Mouse (Mus musculus): ENCODE results near the gene Ttc37. TPM values are rescaled to one million over a fixed set of nuclear protein-coding genes. Genes with fewer than 3 reads are reported as not detected.

The Ttc37 gene
- polyA plus RNA-seq, 1 experiment = 8.6 TPM

DNA sequence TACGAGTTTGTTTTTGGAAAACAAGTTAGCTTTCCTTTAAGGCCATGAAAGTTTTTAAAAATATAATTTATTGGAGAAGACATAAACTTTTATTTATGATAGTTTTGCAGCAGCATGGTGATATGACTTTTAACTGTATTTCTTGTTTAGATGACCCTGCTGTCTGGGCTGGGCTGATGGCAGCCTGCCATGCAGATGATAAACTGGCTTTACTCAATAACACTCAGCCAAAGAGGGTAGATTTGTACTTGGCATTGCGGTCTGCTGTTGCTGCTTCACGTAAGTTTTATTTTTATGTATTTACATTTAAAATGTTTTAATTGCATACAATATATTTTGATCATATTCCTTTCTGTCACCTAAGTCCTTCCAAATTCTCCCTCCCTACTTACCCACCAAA lies 58.6 kb downstream of the Ttc37 start:
- no peak for TF ChIP-seq CTCF (IDR thresholded peaks at IDR 0.05; ENCODE audit: low read depth, low read length)
- no peak for TF ChIP-seq POLR2A (IDR thresholded peaks at IDR 0.05; ENCODE audit: borderline replicate concordance, low read depth, low read length)
- Histone ChIP-seq H3K4me1 (ENCODE audit: control insufficient read depth, insufficient read depth, low read length) (0 out of 2 replicates have a peak, but pooled peaks cover 2% of the 10 kb centered on the region), H3K4me3 (ENCODE audit: insufficient read depth, low read length) (no peak overlapping the region), H3K27ac (ENCODE audit: insufficient read depth, low read depth, low read length) (no peak overlapping the region)

DNA sequence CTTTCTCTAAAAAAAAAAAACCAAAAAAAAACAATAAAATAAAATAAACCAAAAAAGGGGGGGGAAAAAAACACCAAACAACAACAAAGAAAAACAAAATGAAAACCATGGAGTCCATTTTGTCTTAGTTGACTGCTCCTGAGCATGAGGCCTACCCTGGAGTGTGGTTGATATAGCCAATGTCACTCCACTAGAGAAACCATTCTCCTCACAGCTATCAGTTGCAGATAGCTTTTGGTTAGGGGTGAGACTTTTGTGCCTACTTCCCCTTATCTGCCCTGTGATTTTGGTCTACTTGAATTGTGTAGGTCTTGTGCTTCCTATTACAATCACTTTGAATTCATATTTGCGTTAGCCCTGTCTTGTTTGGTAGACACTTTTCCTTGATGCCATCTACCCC lies 59.0 kb downstream of the Ttc37 start:
- Histone ChIP-seq H3K27ac (ENCODE audit: insufficient read depth, low read depth, low read length) (no peak overlapping the region), H3K4me3 (ENCODE audit: insufficient read depth, low read length) (no peak overlapping the region), H3K4me1 (ENCODE audit: control insufficient read depth, insufficient read depth, low read length) (0 out of 2 replicates have a peak, but pooled peaks cover 2% of the 10 kb centered on the region)
- TF ChIP-seq POLR2A (IDR thresholded peaks at IDR 0.05; ENCODE audit: borderline replicate concordance, low read depth, low read length) = no peak
- no peak for TF ChIP-seq CTCF (IDR thresholded peaks at IDR 0.05; ENCODE audit: low read depth, low read length)

DNA sequence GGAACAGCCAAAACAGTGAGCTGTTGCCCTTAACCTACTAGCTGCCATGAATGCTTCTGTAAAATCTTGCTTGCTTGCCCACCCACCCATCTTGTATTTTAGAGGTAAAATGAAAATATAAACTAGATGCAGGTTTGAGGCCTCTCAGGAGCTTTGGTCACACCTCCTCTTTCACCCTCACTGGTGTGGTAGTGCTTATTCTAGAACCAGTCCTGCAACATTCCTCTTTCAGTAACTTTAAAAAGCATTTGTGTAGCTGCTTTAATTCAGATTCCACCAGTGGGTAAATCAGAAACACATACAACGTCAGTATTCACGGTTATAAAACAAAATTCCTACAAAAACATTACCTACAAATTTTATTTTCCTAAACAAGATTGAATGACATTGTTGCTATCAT lies 62.1 kb downstream of the Ttc37 start:
- no peak overlapping the region for H3K27ac ChIP-seq (ENCODE audit: insufficient read depth, low read depth, low read length)
- no peak for TF ChIP-seq CTCF (IDR thresholded peaks at IDR 0.05; ENCODE audit: low read depth, low read length)
- no peak for TF ChIP-seq POLR2A (IDR thresholded peaks at IDR 0.05; ENCODE audit: borderline replicate concordance, low read depth, low read length)
- H3K4me1 ChIP-seq (ENCODE audit: control insufficient read depth, insufficient read depth, low read length) = no peaks in the 10 kb centered on the region
- no peak overlapping the region for H3K4me3 ChIP-seq (ENCODE audit: insufficient read depth, low read length)

DNA sequence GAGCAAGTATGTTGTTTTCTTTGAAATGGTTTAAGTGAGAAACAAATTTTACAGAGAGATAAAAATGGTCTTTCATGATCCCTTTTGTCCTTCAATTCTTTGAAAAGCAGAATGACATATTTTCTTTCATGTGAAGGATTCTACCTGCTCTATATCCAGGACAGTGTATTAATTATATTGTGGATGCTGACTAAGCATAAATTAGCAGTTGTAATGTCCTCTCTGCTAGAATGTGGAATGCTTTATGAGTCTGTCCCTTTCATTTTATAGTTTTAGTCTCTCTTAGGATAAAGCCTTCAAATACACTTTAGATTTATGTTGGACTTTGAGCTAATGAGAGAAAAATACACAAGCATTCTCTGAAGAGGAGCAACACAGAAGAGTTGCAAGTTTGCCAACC lies 75.8 kb downstream of the Ttc37 start:
- Histone ChIP-seq H3K4me1 (ENCODE audit: control insufficient read depth, insufficient read depth, low read length) (no peaks in the 10 kb centered on the region), H3K4me3 (ENCODE audit: insufficient read depth, low read length) (no peak overlapping the region), H3K27ac (ENCODE audit: insufficient read depth, low read depth, low read length) (no peak overlapping the region)
- TF ChIP-seq POLR2A (IDR thresholded peaks at IDR 0.05; ENCODE audit: borderline replicate concordance, low read depth, low read length) (no peak), CTCF (IDR thresholded peaks at IDR 0.05; ENCODE audit: low read depth, low read length) (no peak)

DNA sequence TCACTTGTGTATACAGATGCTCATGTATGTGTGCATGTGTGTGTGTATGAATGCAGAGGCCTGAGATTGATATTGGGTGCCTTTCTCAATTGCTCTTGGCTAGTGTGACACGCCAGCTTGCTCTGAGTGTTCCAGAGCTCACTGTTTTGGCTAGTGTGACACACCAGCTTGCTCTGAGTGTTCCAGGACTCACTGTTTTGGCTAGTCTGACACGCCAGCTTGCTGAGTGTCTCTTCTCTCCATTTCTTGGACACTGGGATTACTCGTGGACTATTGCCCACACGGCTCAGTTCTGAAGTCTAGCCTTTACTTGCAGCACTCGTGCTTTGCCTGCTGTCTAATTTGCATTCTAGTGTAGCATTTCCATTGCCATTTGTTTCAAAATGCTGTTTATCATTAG lies 80.2 kb downstream of the Ttc37 start:
- H3K4me1 ChIP-seq (ENCODE audit: control insufficient read depth, insufficient read depth, low read length) = peaks cover 4% of the 10 kb centered on the region
- TF ChIP-seq POLR2A (IDR thresholded peaks at IDR 0.05; ENCODE audit: borderline replicate concordance, low read depth, low read length) = no peak
- no peak for TF ChIP-seq CTCF (IDR thresholded peaks at IDR 0.05; ENCODE audit: low read depth, low read length)
- no peak overlapping the region for H3K4me3 ChIP-seq (ENCODE audit: insufficient read depth, low read length)
- H3K27ac ChIP-seq (ENCODE audit: insufficient read depth, low read depth, low read length) = no peak overlapping the region

DNA sequence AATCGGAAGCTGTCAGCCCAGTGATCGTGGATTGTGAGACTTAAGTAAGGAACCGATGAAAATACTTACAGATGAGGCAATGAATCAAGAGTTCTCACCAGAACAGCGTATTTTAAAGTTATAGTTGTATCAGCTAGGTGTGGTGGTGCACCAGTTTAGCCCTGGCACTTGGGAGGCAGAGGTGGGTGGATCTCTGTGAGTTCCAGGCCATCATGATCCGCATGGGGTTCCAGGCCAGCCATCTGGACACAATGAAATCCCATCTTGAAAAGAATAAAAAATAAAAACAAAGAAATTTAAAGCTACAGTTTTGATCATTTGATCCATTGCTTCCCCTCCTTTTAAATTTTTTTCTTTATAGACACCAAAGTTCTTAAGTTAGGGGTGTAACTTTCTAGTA lies 89.1 kb downstream of the Ttc37 start:
- H3K27ac ChIP-seq (ENCODE audit: insufficient read depth, low read depth, low read length) = no peak overlapping the region
- no peaks in the 10 kb centered on the region for H3K4me1 ChIP-seq (ENCODE audit: control insufficient read depth, insufficient read depth, low read length)
- no peak overlapping the region for H3K4me3 ChIP-seq (ENCODE audit: insufficient read depth, low read length)
- TF ChIP-seq POLR2A (IDR thresholded peaks at IDR 0.05; ENCODE audit: borderline replicate concordance, low read depth, low read length) = no peak
- TF ChIP-seq CTCF (IDR thresholded peaks at IDR 0.05; ENCODE audit: low read depth, low read length) = no peak

DNA sequence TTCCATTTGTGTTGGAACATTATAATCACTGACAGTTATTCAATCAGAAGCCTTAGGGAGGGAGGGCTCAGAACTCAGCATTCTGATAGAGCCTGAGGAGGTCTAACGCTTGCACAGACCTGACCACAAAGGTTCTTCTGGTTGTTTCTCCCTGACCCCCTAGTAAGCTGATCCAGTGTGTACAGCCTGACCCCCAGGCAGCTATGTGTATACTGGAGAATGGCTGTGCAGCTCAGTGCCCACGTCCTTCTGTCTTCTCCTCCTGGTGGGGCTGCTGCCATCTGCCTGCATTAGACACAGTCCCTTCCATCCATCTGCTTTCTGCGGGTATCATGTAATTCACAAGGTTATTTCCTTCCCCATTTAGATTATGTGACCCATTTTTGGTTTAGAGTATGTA lies 90.7 kb downstream of the Ttc37 start:
- Histone ChIP-seq H3K27ac (ENCODE audit: insufficient read depth, low read depth, low read length) (no peak overlapping the region), H3K4me1 (ENCODE audit: control insufficient read depth, insufficient read depth, low read length) (no peaks in the 10 kb centered on the region)

DNA sequence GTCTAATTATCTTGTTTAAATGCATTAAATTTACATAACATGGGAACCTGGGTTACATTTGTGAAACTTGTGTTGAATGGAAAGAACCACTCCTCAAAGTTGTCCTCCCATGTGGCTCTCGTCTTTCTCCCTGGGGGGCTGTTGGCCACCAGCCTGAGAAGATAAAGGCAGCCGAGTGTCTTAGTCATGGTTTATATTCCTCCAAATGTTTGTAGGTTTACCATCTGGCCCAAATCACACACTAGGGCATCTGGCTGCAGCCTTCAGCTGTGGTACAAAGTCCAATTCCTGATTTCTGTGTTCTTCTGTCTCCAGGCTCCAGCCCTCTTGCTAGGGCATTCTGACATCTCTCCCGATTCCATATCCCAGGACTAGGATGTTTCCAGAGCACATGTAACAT lies 91.7 kb downstream of the Ttc37 start:
- H3K4me3 ChIP-seq (ENCODE audit: insufficient read depth, low read length) = no peak overlapping the region
- H3K4me1 ChIP-seq (ENCODE audit: control insufficient read depth, insufficient read depth, low read length) = no peaks in the 10 kb centered on the region
- H3K27ac ChIP-seq (ENCODE audit: insufficient read depth, low read depth, low read length) = no peak overlapping the region
- no peak for TF ChIP-seq CTCF (IDR thresholded peaks at IDR 0.05; ENCODE audit: low read depth, low read length)
- no peak for TF ChIP-seq POLR2A (IDR thresholded peaks at IDR 0.05; ENCODE audit: borderline replicate concordance, low read depth, low read length)

More for the DNA sequence above, 90.7 kb downstream of the Ttc37 start:
- no peak overlapping the region for H3K4me3 ChIP-seq (ENCODE audit: insufficient read depth, low read length)
- TF ChIP-seq CTCF (IDR thresholded peaks at IDR 0.05; ENCODE audit: low read depth, low read length) = no peak
- no peak for TF ChIP-seq POLR2A (IDR thresholded peaks at IDR 0.05; ENCODE audit: borderline replicate concordance, low read depth, low read length)

DNA sequence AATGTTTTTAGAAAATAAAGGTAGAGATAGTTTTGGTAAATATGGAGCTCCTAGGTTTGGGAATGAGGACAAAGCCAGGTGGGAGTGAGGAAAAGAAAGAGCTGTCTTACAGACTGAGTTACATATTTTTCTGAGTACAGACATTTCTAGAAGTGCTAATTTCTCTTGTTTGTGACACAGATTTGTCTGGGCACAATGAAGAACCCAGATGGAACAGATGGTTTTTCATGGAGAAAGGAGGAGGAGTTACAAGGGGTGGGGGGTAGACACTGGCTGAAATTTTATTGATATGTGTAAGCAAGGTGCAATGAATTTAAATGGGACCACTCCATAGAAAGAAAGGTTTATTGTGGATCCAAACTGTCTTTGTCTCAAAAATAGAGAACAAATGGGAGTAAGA lies 96.4 kb downstream of the Ttc37 start:
- TF ChIP-seq POLR2A (IDR thresholded peaks at IDR 0.05; ENCODE audit: borderline replicate concordance, low read depth, low read length) (no peak), CTCF (IDR thresholded peaks at IDR 0.05; ENCODE audit: low read depth, low read length) (no peak)
- Histone ChIP-seq H3K4me1 (ENCODE audit: control insufficient read depth, insufficient read depth, low read length) (peaks cover 6% of the 10 kb centered on the region), H3K4me3 (ENCODE audit: insufficient read depth, low read length) (no peak overlapping the region), H3K27ac (ENCODE audit: insufficient read depth, low read depth, low read length) (no peak overlapping the region)

DNA sequence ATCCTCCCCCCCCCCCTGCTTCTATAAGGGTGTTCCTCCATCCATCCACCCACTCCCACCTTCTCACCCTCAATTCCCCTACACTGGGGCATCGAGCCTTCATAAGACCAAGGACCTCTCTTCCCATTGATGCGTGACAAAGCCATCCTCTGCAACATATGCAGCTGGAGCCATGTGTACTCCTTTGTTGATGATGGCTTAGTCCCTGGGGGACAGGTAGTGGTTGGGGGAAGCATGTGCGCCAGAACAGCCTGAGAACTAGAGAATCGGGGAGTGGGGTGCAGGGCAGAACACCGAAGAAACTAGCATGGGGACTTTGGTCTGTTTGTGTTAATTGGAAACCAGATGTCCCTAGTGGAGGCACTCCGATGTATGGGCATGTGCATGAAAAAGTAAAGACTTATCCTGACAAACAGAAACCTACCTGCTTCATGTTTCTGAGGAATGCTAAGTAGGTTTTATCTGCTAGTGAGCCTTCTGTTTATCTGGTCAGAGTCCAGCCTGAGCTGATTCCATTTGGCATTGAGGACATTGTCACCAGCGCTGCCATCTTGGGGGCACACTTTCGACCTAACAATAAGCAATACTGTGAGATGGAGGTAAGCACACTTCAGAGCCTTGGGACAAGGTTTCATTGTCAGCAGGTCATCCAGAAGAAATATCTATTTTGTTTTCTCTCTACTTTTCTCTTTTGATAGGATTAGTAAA lies 97.1 kb downstream of the Ttc37 start:
- no peak for TF ChIP-seq POLR2A (IDR thresholded peaks at IDR 0.05; ENCODE audit: borderline replicate concordance, low read depth, low read length)
- TF ChIP-seq CTCF (IDR thresholded peaks at IDR 0.05; ENCODE audit: low read depth, low read length) = no peak
- Histone ChIP-seq H3K4me3 (ENCODE audit: insufficient read depth, low read length) (no peak overlapping the region), H3K27ac (ENCODE audit: insufficient read depth, low read depth, low read length) (no peak overlapping the region; the same call in 1 of the 2 replicates), H3K4me1 (ENCODE audit: control insufficient read depth, insufficient read depth, low read length) (peaks cover 6% of the 10 kb centered on the region)

Data from bone marrow macrophage, adult 2 months (primary cell).